8 mouse cellular contexts compared by ENCODE assay signal in genomic region chr9:58539886-58540285, GRCm38 (mm10). TPM values are rescaled to one million over a fixed set of nuclear protein-coding genes. Genes with fewer than 3 reads are reported as not detected.
A peak's percentile ranks its signal among the peaks of the same experiment; 100 is the strongest.
DNase-seq lines count a peak whose midpoint lies in the region; ATAC-seq and TF ChIP-seq lines count a peak whose summit lies in the region.

No protein-coding gene starts in this region.

- no peak overlapping the region for H3K9ac ChIP-seq in hindbrain, postnatal 0 days (replicated peaks; ENCODE audit: low read length)

- no peak overlapping the region for H3K4me3 ChIP-seq in cortical plate, adult 2 months (ENCODE audit: insufficient read depth, low read length)
- no peak overlapping the region for H3K4me3 ChIP-seq in hindbrain, postnatal 0 days (ENCODE audit: low read length)
- H3K4me3 ChIP-seq in lung, adult 2 months (replicated peaks; ENCODE audit: extremely low read depth, low read depth, low read length) = no peak overlapping the region

- H3K4me1 ChIP-seq in cortical plate, adult 2 months (ENCODE audit: control insufficient read depth, insufficient read depth, low read length) = no peaks in the 10 kb centered on the region
- H3K4me1 ChIP-seq in hindbrain, postnatal 0 days (ENCODE audit: insufficient read depth, low read length) = 0 out of 2 replicates have a peak, but pooled peaks cover 5% of the 10 kb centered on the region
- H3K4me1 ChIP-seq in lung, adult 2 months (ENCODE audit: control insufficient read depth, insufficient read depth, low read length) = peaks cover 9% of the 10 kb centered on the region

- DNase-seq in adrenal gland, adult 18-20 months (ENCODE audit: low spot score in 2 of 2) = peak; percentile 44 to 45
- DNase-seq in adrenal gland, adult 8-10 months = no peak
- DNase-seq in ovary, postnatal 14 days (ENCODE audit: low spot score) = peak; percentile 44
- no peak for DNase-seq in ovary, postnatal 10 days (ENCODE audit: low spot score)
- peak; percentile 88 for DNase-seq in hindbrain, postnatal 0 days (ENCODE audit: low spot score)
- DNase-seq in lung, adult 2 months = peak; percentile 43
- DNase-seq in right cerebral cortex, postnatal 10 days (ENCODE audit: low spot score in 2 of 2) = peak; percentile 68 to 73

- no peak overlapping the region for H3K27ac ChIP-seq in cortical plate, adult 2 months (ENCODE audit: insufficient read depth, low read length)
- no peak overlapping the region for H3K27ac ChIP-seq in hindbrain, postnatal 0 days

- no peaks in the 10 kb centered on the region for H3K9me3 ChIP-seq in hindbrain, postnatal 0 days (ENCODE audit: low read length)

- ATAC-seq in hindbrain, postnatal 0 days = peak; percentile 35; the same call in 1 of the 2 replicates

- no peak for TF ChIP-seq POLR2A in cortical plate, adult 2 months (IDR thresholded peaks at IDR 0.05; ENCODE audit: extremely low read depth, insufficient read depth, low read length)
- no peak for TF ChIP-seq POLR2A in lung, adult 2 months (IDR thresholded peaks at IDR 0.05; ENCODE audit: borderline replicate concordance, extremely low read depth, low read depth, low read length)

- WGBS in hindbrain, postnatal 0 days = 49% methylated on average over 5 of the region's 5 CpGs
- 51% methylated on average over 5 of the region's 5 CpGs for WGBS in lung, adult 2 months

- peak; percentile 96 for TF ChIP-seq CTCF in cortical plate, adult 2 months (IDR thresholded peaks at IDR 0.05; ENCODE audit: extremely low read depth, insufficient read depth, low read length)
- peak; percentile 99 for TF ChIP-seq CTCF in hindbrain, postnatal 0 days (IDR thresholded peaks at IDR 0.05; ENCODE audit: low read depth)
- TF ChIP-seq CTCF in lung, adult 2 months (IDR thresholded peaks at IDR 0.05; ENCODE audit: insufficient read depth, low read length) = peak; percentile 53

- H3K27me3 ChIP-seq in hindbrain, postnatal 0 days (ENCODE audit: insufficient read depth, low read length) = no peaks in the 10 kb centered on the region

- no peak overlapping the region for H3K4me2 ChIP-seq in hindbrain, postnatal 0 days (ENCODE audit: low read depth, low read length)

- 0 out of 2 replicates have a peak, but pooled peaks cover 9% of the 10 kb centered on the region for H3K36me3 ChIP-seq in hindbrain, postnatal 0 days (ENCODE audit: insufficient read depth, low read length)

RNA-seq across cellular contexts. Expression of gene Cd276, which starts 15.4 kb away (rescaled TPM):
- total RNA-seq in adrenal gland, adult 18-20 months (2021) = 1 to 10 TPM; 7.0 to 8.1 TPM
- total RNA-seq in adrenal gland, adult 8-10 months (2022) = 10 to 100 TPM; 10.2 to 13.1 (median 10.8) TPM
- 9.0 and 9.2 TPM in 2 replicates for polyA plus RNA-seq in cortical plate, adult 2 months (2012; rRNA removed)
- total RNA-seq in hindbrain, postnatal 0 days (2014; rRNA removed) = 23.1 and 27.2 TPM in 2 replicates
- 16.5 and 16.7 TPM in 2 replicates for polyA plus RNA-seq in hindbrain, postnatal 0 days (2015; fragmentation: Nextera tagmentation; extraction: Ambion mirVana)
- polyA plus RNA-seq in lung, adult 2 months (2012; rRNA removed) = 6.8 and 8.8 TPM in 2 replicates

RNA-seq across cellular contexts. Expression of gene Nptn, which starts 42.2 kb away (rescaled TPM):
- total RNA-seq in adrenal gland, adult 18-20 months (2021) = 100 to 1,000 TPM; 154 to 157 TPM
- total RNA-seq in adrenal gland, adult 8-10 months (2022) = 100 to 1,000 TPM; 139 to 182 (median 167) TPM
- polyA plus RNA-seq in cortical plate, adult 2 months (2012; rRNA removed) = 1,071 and 1,109 TPM in 2 replicates
- total RNA-seq in hindbrain, postnatal 0 days (2014; rRNA removed) = 598 and 874 TPM in 2 replicates
- polyA plus RNA-seq in hindbrain, postnatal 0 days (2015; fragmentation: Nextera tagmentation; extraction: Ambion mirVana) = 267 and 268 TPM in 2 replicates
- polyA plus RNA-seq in lung, adult 2 months (2012; rRNA removed) = 465 and 530 TPM in 2 replicates

RNA-seq across cellular contexts. Expression of gene Insyn1, which starts 51.5 kb away (rescaled TPM):
- total RNA-seq in adrenal gland, adult 18-20 months (2021) = 10 to 100 TPM; 10.6 to 12.0 TPM
- 10 to 100 TPM; 10.8 to 13.7 (median 12.4) TPM for total RNA-seq in adrenal gland, adult 8-10 months (2022)
- 130 and 143 TPM in 2 replicates for polyA plus RNA-seq in cortical plate, adult 2 months (2012; rRNA removed)
- 106 and 127 TPM in 2 replicates for total RNA-seq in hindbrain, postnatal 0 days (2014; rRNA removed)
- polyA plus RNA-seq in hindbrain, postnatal 0 days (2015; fragmentation: Nextera tagmentation; extraction: Ambion mirVana) = 7.4 and 8.7 TPM in 2 replicates
- polyA plus RNA-seq in lung, adult 2 months (2012; rRNA removed) = 10.3 and 11.4 TPM in 2 replicates

Comparison
In these comparisons a context has a peak if more than half of its experiments do, and no peak if none do; other contexts are left out.
1. DNase-seq: peak in adrenal gland, adult 18-20 months (2 of 2), ovary, postnatal 14 days (single experiment), hindbrain, postnatal 0 days (single experiment), lung, adult 2 months (single experiment) and right cerebral cortex, postnatal 10 days (2 of 2); none in adrenal gland, adult 8-10 months (single experiment) and ovary, postnatal 10 days (single experiment).
2. Peak in every context shown above with its lines, with median percentiles within 50 percentile points of each other: CTCF ChIP-seq.